Mouse (Mus musculus) splenic B cell, adult 2 months (primary cell): ENCODE results near the gene Mavs.
"Not testable (repeated sequence)": the region's sequence is repeated elsewhere in the genome, so short reads cannot be mapped to it uniquely, and the experiment has no call there.

ENCODE experiments used
- DNase-seq: peaks from one replicate; pipeline ENCODE4 v3.0.0-alpha.2; 2011; ENCODE audit warnings: low read depth, low spot score
- H3K27me3 ChIP-seq: 2 replicates; pipeline ENCODE4 v1.6.1; 2012; ENCODE audit warnings: mild to moderate bottlenecking, low read length, moderate library complexity, mixed read lengths; ENCODE audit not compliant: control insufficient read depth, poor library complexity, insufficient read depth, severe bottlenecking
- H3K36me3 ChIP-seq: 2 replicates; pipeline ENCODE4 v1.6.1; 2012; ENCODE audit warnings: mild to moderate bottlenecking, low read length, moderate library complexity, mixed read lengths; ENCODE audit not compliant: control insufficient read depth, poor library complexity, insufficient read depth, severe bottlenecking

Mavs gene

GRCm38 (mm10) chr2:131226669-131227068 is 7.2 kb upstream of the Mavs start:
- H3K27me3 ChIP-seq, DNase-seq, H3K36me3 ChIP-seq: not testable (repeated sequence)

DNA sequence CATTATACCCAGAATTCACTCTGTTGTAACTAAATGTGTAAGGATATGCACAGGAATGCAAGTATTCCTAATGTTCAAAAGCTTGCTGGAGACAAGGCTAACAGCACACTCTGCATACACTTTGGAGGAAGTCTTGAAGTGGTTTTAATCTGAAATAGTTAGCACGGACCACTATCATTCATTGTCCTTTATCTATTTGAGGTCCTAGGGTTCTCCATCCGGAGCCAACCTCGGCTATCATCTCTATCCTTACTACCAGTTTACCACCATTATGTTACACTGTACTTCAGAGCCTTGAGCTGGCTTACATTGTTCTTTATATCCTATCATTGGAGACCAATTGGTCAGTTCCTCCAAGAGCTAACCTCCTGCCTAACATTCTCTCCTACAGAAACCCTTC is 6.6 kb upstream of the Mavs start:
- no peaks in the 10 kb centered on the region for H3K27me3 ChIP-seq
- no peak for DNase-seq
- no peaks in the 10 kb centered on the region for H3K36me3 ChIP-seq

DNA sequence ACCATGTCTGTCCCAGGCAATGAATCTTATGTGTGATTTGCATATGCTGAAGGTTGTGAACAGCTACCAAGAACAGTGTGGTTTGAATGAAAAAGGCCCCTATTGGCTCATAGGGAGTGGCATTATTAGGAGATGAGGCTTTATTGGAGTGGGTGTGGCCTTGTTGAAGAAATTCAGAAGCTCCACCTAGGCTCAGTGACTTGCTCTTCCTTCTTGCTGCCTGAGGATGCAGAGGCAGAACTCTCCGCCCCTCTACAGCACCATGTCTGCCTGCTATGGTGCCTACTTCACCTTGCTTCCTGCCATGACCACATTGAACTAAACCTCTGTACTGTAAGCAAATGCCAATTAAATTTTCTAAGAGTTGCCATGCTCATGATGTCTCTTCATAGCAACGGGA is 1.3 kb upstream of the Mavs start:
- no peaks in the 10 kb centered on the region for H3K27me3 ChIP-seq
- no peaks in the 10 kb centered on the region for H3K36me3 ChIP-seq
- DNase-seq = peak; percentile 64

DNA sequence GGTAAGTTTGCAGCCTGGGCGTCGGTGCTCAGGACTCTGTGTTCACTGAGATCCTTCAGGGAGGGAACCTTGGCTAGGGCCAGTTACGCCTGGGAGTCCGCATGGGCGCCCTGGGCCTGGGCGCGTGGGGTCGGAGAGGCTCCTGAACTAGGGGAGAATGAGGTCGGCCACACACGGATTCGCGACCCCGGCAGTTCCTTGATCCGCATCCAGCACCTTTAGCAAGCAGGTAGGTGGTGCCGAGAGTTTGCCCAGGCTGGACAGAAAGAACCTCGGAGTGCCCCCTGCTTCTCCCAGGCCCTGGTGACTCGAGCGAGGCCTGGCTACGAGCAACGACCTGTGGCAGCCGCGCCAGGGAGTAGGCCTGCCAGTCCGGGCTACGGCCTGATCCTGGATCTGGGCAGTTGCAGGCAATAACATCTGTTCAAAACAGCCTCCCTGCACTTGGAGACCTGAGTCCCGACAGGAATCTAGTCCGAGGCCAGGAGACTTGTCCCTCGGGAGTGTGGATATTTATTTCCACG is 326 bp downstream of the Mavs start:
- no peaks in the 10 kb centered on the region for H3K27me3 ChIP-seq
- peak; percentile 9 for DNase-seq
- H3K36me3 ChIP-seq = peaks cover 2% of the 10 kb centered on the region; the same call in 1 of the 2 replicates

DNA sequence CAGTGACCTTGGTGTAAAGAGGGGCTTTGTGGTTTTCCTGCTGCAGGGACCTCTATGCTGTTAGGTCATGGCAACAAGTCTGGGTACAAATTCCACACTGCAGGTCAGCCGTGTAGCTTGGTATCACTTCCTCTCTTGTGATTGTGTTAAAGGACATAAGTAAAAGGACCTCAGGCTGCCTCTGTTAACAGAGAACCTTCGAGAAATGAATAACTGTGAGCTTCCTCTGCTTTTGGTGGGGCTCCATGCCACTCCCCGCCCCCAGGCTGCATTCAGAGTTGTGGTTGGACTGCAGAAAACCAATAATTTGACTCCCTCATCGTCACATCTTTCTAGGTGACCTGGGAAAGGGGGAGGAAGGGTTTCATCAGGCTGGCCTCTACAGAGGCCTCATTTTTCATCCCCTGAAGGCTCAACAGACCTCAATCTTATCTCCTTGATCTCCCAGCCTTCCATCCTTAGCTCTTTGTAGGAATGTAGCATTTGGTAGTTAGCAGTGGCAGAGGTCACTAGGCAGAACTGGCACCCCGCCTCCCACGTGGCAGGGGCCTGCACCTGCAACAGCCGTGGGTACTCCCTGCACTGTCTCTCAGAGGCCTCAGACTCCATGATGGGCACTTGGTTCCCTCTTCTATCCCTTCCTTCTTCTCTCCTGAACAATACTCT is 1.2 kb downstream of the Mavs start:
- Histone ChIP-seq H3K27me3 (no peaks in the 10 kb centered on the region), H3K36me3 (peaks cover 2% of the 10 kb centered on the region; the same call in 1 of the 2 replicates)
- peak; percentile 78 for DNase-seq

DNA sequence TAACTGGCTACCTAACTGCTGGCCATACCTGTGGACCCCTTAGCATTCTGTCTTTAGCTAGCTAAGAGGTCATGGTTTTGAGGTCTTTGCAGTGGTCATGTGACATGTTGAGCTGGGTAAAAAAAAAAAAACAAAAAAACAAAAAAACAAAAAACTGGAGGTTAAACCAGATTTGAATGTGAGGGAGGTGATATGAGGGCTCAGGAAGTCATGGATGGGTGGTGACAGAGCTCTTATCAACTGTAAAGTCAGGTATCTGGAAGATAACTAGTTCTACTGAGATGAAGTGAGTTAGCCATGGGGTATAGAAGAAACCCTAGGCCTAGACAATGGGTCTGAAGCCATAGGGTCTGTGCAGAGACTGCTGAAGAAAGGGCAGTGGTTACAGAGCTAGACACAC is 8.3 kb downstream of the Mavs start:
- H3K36me3 ChIP-seq = peaks cover 24% of the 10 kb centered on the region
- DNase-seq = no peak
- no peaks in the 10 kb centered on the region for H3K27me3 ChIP-seq

DNA sequence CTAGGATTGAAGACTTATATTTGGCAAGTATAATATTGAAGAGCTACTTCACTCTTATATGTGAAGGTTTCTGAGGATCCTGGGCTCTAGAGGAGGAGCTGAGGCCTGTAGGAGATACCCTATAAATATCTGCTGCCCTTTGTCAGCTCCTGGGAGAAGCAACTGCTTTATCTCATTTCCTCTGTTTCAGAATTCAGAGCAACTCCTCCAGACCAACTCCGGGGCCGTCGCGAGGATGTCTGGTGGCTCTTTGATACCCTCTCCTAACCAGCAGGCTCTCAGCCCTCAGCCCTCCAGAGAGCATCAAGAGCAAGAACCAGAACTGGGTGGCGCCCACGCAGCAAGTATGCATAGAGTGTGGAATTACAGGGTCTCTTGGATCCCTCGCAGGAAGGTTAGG is 9.1 kb downstream of the Mavs start:
- no peak for DNase-seq
- peaks cover 24% of the 10 kb centered on the region for H3K36me3 ChIP-seq
- no peaks in the 10 kb centered on the region for H3K27me3 ChIP-seq

DNA sequence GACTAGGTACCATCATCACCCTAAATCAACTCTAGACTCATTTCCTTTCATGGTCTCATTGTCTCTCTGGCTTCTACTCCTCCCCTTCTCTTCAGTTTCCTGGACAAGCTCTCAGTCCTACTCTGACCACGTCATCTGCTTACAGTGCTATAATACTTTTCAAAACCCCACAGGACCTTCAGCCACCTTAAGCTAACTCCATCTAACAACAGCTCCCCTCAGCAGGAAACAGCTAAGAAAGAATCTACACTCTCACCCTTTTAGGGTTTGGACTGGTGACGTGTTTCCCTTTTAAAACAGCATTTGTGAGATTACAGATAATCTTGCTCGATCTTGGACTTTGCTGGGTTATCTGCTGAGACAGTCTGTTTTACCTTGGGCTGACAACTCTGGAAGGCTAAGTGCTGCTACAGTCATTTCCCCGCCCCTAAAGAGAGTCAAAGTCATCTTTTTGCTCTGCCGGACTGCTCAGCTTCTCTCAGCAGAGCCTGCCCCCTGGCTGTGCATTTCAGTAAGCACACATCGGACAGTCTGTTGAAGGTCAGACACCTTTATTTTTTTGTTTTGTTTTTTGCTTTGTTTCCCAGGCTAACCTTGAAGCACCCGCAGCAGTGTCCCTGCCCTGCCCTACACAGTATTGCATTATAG is 19.9 kb downstream of the Mavs start:
- Histone ChIP-seq H3K36me3 (no peaks in the 10 kb centered on the region), H3K27me3 (no peaks in the 10 kb centered on the region)
- DNase-seq = peak; percentile 83

DNA sequence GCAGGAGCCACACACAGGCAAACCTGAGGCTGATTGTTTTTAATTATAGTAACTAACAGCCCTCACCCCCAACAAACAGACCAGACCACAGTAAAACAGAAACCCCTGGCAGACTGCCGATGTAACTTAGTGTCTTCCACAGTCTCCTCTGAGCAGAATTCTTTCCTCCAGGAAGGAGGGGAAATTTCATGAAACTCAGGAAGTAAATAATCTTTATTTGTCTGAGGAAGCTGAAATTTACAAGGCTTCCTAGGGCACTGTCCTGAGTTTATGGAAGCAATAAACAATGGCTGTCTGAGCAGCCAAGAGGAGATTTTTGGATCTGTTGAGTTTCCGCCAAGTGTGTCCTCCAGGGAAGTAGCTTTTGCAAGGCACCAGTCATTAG is 20.5 kb downstream of the Mavs start:
- DNase-seq = no peak
- no peaks in the 10 kb centered on the region for H3K36me3 ChIP-seq

GRCm38 (mm10) chr2:131255738-131256137 is 21.9 kb downstream of the Mavs start:
- no peak for DNase-seq
- no peaks in the 10 kb centered on the region for H3K27me3 ChIP-seq
- no peaks in the 10 kb centered on the region for H3K36me3 ChIP-seq

More for the DNA sequence above, 20.5 kb downstream of the Mavs start:
- H3K27me3 ChIP-seq = no peaks in the 10 kb centered on the region

- Histone ChIP-seq H3K27me3 (no peaks in the 10 kb centered on the region), H3K36me3 (no peaks in the 10 kb centered on the region)
- no peak for DNase-seq
Observed at GRCm38 (mm10) chr2:131258693-131259092, 24.8 kb downstream of the Mavs start.

- no peaks in the 10 kb centered on the region for H3K27me3 ChIP-seq
- H3K36me3 ChIP-seq = no peaks in the 10 kb centered on the region
- DNase-seq = no peak
Observed at GRCm38 (mm10) chr2:131260544-131261307, 26.9 kb downstream of the Mavs start.

DNA sequence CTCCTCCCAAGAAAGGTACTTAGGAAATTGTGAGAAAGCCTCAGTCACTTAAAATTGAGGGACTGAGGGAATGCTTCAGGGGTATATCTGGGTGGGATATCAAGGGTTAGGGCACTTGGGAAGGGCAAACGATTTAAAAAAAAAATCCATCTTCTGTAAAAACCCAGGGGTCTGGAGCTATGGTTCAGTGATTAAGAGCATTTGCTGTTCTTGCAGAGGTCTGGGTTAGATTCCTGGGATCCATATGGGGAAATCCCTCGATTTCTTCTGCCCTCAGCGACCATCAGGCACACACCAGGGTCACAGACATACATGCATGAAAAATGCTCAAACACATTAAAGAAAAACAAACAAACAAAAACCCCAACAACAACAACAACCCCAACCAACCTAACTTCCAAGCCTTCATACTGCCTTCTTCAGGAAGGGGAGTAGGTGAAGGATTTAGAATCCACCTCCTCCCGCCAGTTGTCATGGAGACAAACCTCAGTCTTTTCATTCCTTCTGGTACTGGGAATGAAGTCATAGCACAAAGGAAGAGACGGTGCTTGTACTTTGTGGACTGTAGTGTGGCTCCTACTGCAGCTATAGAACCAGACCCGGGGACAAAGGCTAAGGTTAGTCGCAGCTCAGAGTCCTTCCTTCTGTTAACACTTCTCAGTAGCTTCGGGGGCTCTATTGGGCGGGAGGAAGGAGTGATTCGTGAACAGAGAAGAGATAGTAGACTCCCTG is 27.8 kb downstream of the Mavs start:
- no peaks in the 10 kb centered on the region for H3K36me3 ChIP-seq
- no peak for DNase-seq
- no peaks in the 10 kb centered on the region for H3K27me3 ChIP-seq

GRCm38 (mm10) chr2:131262213-131262672 is 28.4 kb downstream of the Mavs start, which contains the start of gene Pank2:
TSS of gene Pank2 (plus strand) at chr2:131262495.
- no peaks in the 10 kb centered on the region for H3K36me3 ChIP-seq
- peak; percentile 97 for DNase-seq
- no peaks in the 10 kb centered on the region for H3K27me3 ChIP-seq
